Mouse (Mus musculus) limb, embryonic 15.5 days (tissue): ENCODE results near the gene Mavs. TPM values are rescaled to one million over a fixed set of nuclear protein-coding genes. Genes with fewer than 3 reads are reported as not detected.

Experiments
- ATAC-seq: fragments of 200-750 bp; cut with Nextera tagmentation; 2 replicates; pipeline ENCODE4 v1.8.0; 2017; ENCODE audit warnings: low read depth, moderate TSS enrichment; ENCODE audit not compliant: insufficient number of reproducible peaks, low FRiP score, low TSS enrichment
- H3K27ac ChIP-seq: fragments of 300-500 bp; sonication (generic); 2 replicates; pipeline ENCODE4 v1.5.1; 2015; ENCODE audit warnings: moderate library complexity, mild to moderate bottlenecking, inconsistent platforms
- H3K27me3 ChIP-seq: fragments of 300-500 bp; sonication (generic); 2 replicates; pipeline ENCODE4 v1.6.1; 2015; ENCODE audit warnings: inconsistent platforms
- H3K36me3 ChIP-seq: fragments of 300-500 bp; sonication (generic); 2 replicates; pipeline ENCODE4 v1.6.1; 2015; ENCODE audit warnings: inconsistent platforms
- H3K4me1 ChIP-seq: fragments of 300-500 bp; sonication (generic); 2 replicates; pipeline ENCODE4 v1.6.1; 2015; ENCODE audit warnings: inconsistent platforms
- H3K4me2 ChIP-seq: fragments of 300-500 bp; sonication (generic); 2 replicates; pipeline ENCODE4 v1.6.1; 2015; ENCODE audit warnings: mild to moderate bottlenecking, inconsistent platforms
- H3K4me3 ChIP-seq: fragments of 300-500 bp; sonication (generic); 2 replicates; pipeline ENCODE4 v1.5.1; 2015; ENCODE audit warnings: mild to moderate bottlenecking, inconsistent platforms
- H3K9ac ChIP-seq: fragments of 300-500 bp; sonication (generic); 2 replicates; pipeline ENCODE4 v1.6.1; 2015; ENCODE audit warnings: inconsistent platforms
- H3K9me3 ChIP-seq: fragments of 300-500 bp; sonication (generic); 2 replicates; pipeline ENCODE4 v1.6.1; 2016; ENCODE audit warnings: inconsistent platforms
- WGBS: fragments of 180-500 bp; shearing (Covaris S2); methylation state at CpG from one replicate; pipeline ENCODE4 v1.1.7; 2015; 5-methylcytosine and 5-hydroxymethylcytosine counted together
- microRNA-seq: library from miRNA; unstranded; fragments of <30 nt; microRNA quantifications from one replicate; pipeline ENCODE4, GENCODE M21; 2016
- polyA plus RNA-seq: library from polyadenylated mRNA; unstranded; fragments of >200 nt; fragmentation: Nextera tagmentation; extraction: Ambion mirVana; gene quantifications from 2 replicates; pipeline ENCODE4 v1.2.1, GENCODE M21; 2015

The Mavs gene
- polyA plus RNA-seq, 1 experiment from 2014 or later, result 19.2 TPM

DNA sequence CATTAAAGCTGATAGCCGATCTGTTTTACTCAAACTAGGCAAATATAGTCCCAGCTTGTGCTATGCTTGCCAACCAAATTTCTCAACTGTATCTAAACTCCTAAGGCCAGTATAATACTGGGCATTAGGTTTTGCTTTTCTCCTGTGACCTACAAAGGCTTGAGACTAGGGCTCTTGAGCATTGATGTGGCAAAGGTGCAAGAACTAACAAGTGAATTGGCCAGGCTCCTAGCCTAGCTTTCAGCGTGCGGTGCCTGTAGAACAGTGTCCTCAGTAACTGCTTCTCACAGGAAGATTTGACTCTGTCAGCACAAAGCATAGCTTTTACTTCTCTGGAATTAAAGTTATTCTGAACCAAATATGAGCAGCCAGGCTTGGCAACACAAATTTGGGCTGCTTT, 41.6 kb downstream of the Mavs start:
- Histone ChIP-seq H3K36me3 (peaks cover 55% of the 10 kb centered on the region), H3K27ac (no peak overlapping the region), H3K4me2 (no peak overlapping the region), H3K27me3 (no peaks in the 10 kb centered on the region), H3K9ac (no peak overlapping the region), H3K9me3 (no peaks in the 10 kb centered on the region), H3K4me3 (no peak overlapping the region), H3K4me1 (no peaks in the 10 kb centered on the region)
- no peak for ATAC-seq
- WGBS, result 82% methylated on average over 3 of the region's 3 CpGs

- Histone ChIP-seq H3K36me3 (peaks cover 67% of the 10 kb centered on the region), H3K9me3 (no peaks in the 10 kb centered on the region), H3K27me3 (no peaks in the 10 kb centered on the region), H3K4me2 (no peak overlapping the region), H3K27ac (no peak overlapping the region), H3K9ac (no peak overlapping the region), H3K4me1 (no peaks in the 10 kb centered on the region), H3K4me3 (no peak overlapping the region)
- no peak for ATAC-seq
- WGBS, result 88% methylated on average over 5 of the region's 5 CpGs
These were observed 42.9 kb downstream of the Mavs start for GRCm38 (mm10) chr2:131276722-131277121.

GRCm38 (mm10) chr2:131281596-131281995, 47.7 kb downstream of the Mavs start:
- H3K4me1 ChIP-seq, result no peaks in the 10 kb centered on the region
- H3K4me3 ChIP-seq, result no peak overlapping the region
- no peaks in the 10 kb centered on the region for H3K9me3 ChIP-seq
- peaks cover 62% of the 10 kb centered on the region for H3K36me3 ChIP-seq
- no peak overlapping the region for H3K27ac ChIP-seq
- no peak overlapping the region for H3K9ac ChIP-seq
- no peak overlapping the region for H3K4me2 ChIP-seq
- no peak for ATAC-seq
- H3K27me3 ChIP-seq, result no peaks in the 10 kb centered on the region
- WGBS, result 91% methylated on average over 1 of the region's 1 CpGs

DNA sequence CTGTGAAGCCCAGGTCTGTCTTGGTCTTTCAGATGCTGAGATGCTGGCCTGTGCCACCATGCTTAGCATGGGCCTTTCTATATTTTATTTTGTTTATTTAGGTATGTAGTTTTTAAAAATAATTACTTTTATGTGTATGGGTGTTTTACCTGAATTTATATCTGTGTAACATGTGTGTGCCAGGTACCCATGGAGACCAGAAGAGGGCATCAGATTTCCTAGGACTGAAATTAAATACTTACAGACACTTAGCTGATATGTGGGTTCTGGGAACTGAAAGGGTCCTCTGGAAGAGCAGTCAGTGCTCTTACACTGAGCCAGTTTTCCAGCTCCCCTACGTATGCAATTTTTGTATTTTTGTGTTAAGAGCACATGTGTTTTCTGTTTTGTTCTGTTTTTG, 52.4 kb downstream of the Mavs start:
- no peak for ATAC-seq
- Histone ChIP-seq H3K27me3 (no peaks in the 10 kb centered on the region), H3K27ac (no peak overlapping the region), H3K9me3 (no peaks in the 10 kb centered on the region), H3K36me3 (peaks cover 49% of the 10 kb centered on the region), H3K9ac (no peak overlapping the region), H3K4me2 (no peak overlapping the region), H3K4me3 (no peak overlapping the region), H3K4me1 (no peaks in the 10 kb centered on the region)
- WGBS, result 57% methylated on average over 1 of the region's 1 CpGs

- H3K4me2 ChIP-seq, result no peak overlapping the region
- H3K27me3 ChIP-seq, result no peaks in the 10 kb centered on the region
- no peak overlapping the region for H3K9ac ChIP-seq
- H3K9me3 ChIP-seq, result no peaks in the 10 kb centered on the region
- H3K36me3 ChIP-seq, result peaks cover 62% of the 10 kb centered on the region
- no peaks in the 10 kb centered on the region for H3K4me1 ChIP-seq
- ATAC-seq, result no peak
- no peak overlapping the region for H3K4me3 ChIP-seq
- no peak overlapping the region for H3K27ac ChIP-seq
These were observed 56.8 kb downstream of the Mavs start for GRCm38 (mm10) chr2:131290669-131291068.

DNA sequence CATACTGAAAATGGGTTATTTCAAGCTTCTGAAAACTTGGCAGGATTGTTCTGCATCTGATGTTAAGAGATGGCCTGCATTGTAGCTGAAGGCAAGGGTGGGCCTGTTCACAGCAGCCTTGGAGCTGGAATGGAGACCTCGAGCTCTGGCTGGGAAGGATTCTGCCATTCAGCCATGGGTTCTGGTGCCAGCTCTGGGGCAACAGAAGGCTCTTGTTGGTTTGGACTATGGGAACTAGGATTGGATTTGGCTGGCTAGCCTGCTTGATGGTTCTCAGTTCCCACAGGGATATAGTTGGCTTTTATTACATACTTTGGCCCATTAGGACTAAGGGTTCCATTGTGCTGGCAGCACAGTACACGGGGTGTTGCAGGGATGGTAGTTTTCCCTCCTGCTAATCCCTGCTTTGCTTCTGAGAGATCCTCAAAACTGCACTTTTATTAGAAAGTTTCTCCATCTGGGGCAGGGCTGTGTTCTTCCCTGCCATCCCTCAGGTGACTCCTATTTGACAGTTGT, 62.9 kb downstream of the Mavs start:
- H3K36me3 ChIP-seq, result peaks cover 63% of the 10 kb centered on the region
- H3K4me3 ChIP-seq, result no peak overlapping the region
- no peak overlapping the region for H3K27ac ChIP-seq
- no peaks in the 10 kb centered on the region for H3K9me3 ChIP-seq
- ATAC-seq, result no peak
- H3K27me3 ChIP-seq, result no peaks in the 10 kb centered on the region
- no peak overlapping the region for H3K4me2 ChIP-seq
- WGBS, result 80% methylated on average over 2 of the region's 2 CpGs
- peaks cover 11% of the 10 kb centered on the region for H3K4me1 ChIP-seq
- no peak overlapping the region for H3K9ac ChIP-seq

Small RNAs within 50 kb of the gene (microRNA-seq; reads per million reads assigned to microRNA genes)
- gene Mir103-2, result 60.1 reads per million, percentile 43 among the genes with 10 or more reads in this experiment

Other genes starting within 250 kb of the Mavs start
- 29.5 and 31.8 TPM in 2 replicates for gene Gfra4, start 191.0 kb upstream of the Mavs start, polyA plus RNA-seq
- gene Adam33, start 170.2 kb upstream of the Mavs start, polyA plus RNA-seq, result 69.2 and 77.5 TPM in 2 replicates
- 0.58 and 0.61 TPM in 2 replicates for gene Siglec1, start 147.3 kb upstream of the Mavs start, polyA plus RNA-seq
- 16.0 and 22.0 TPM in 2 replicates for gene Hspa12b, start 106.8 kb upstream of the Mavs start, polyA plus RNA-seq
- not detected in 2 replicates for gene Gm11037, start 100.6 kb upstream of the Mavs start, polyA plus RNA-seq
- 53.6 and 56.0 TPM in 2 replicates for gene 1700037H04Rik, start 74.0 kb upstream of the Mavs start, polyA plus RNA-seq
- 9.6 and 12.0 TPM in 2 replicates for gene Cenpb, start 54.0 kb upstream of the Mavs start, polyA plus RNA-seq
- gene Cdc25b, start 47.1 kb upstream of the Mavs start, polyA plus RNA-seq, result 51.2 and 51.3 TPM in 2 replicates
- gene Spef1, start 46.8 kb upstream of the Mavs start, polyA plus RNA-seq, result 5.3 and 6.1 TPM in 2 replicates
- 26.7 and 27.8 TPM in 2 replicates for gene Ap5s1, start 27.0 kb upstream of the Mavs start, polyA plus RNA-seq
- gene Pank2, start 28.4 kb downstream of the Mavs start, polyA plus RNA-seq, result 27.9 and 34.8 TPM in 2 replicates
- 7.3 and 7.5 TPM in 2 replicates for gene Rnf24, start 118.8 kb downstream of the Mavs start, polyA plus RNA-seq